Mouse (Mus musculus): ENCODE measurements around the gene Sox12. TPM values are rescaled to one million over a fixed set of nuclear protein-coding genes. Genes with fewer than 3 reads are reported as not detected.
A peak's percentile ranks its signal among the peaks of the same experiment; 100 is the strongest.

Gene Sox12
- polyA plus RNA-seq, 1 experiment from 2014 or later = 1.2 TPM

- ATAC-seq (ENCODE audit: insufficient read depth) = 0 out of 2 replicates have a peak, but pooled peaks have one; percentile 19
- no peak overlapping the region for H3K9ac ChIP-seq
- H3K9me3 ChIP-seq (replicated peaks) = no peaks in the 10 kb centered on the region
- H3K4me3 ChIP-seq (replicated peaks) = no peak overlapping the region
- 65% methylated on average over 8 of the region's 8 CpGs for WGBS (ENCODE audit: insufficient replicate concordance)
- 0 out of 2 replicates have a peak overlapping the region, but pooled peaks have one; percentile 14 for H3K27ac ChIP-seq (replicated peaks)
- peaks cover 44% of the 10 kb centered on the region for H3K4me1 ChIP-seq (replicated peaks)
- no peaks in the 10 kb centered on the region for H3K36me3 ChIP-seq (replicated peaks)
- no peak overlapping the region for H3K4me2 ChIP-seq
- H3K27me3 ChIP-seq = no peaks in the 10 kb centered on the region
These were observed 47.9 kb downstream of the Sox12 start for GRCm38 (mm10) chr2:152349842-152350540.

GRCm38 (mm10) chr2:152349205-152349604 is 48.7 kb downstream of the Sox12 start:
- H3K4me1 ChIP-seq (replicated peaks) = peaks cover 50% of the 10 kb centered on the region
- no peaks in the 10 kb centered on the region for H3K27me3 ChIP-seq
- no peaks in the 10 kb centered on the region for H3K36me3 ChIP-seq (replicated peaks)
- 61% methylated on average over 6 of the region's 6 CpGs for WGBS (ENCODE audit: insufficient replicate concordance)
- ATAC-seq (ENCODE audit: insufficient read depth) = no peak
- H3K4me3 ChIP-seq (replicated peaks) = no peak overlapping the region
- H3K4me2 ChIP-seq = no peak overlapping the region
- H3K9me3 ChIP-seq (replicated peaks) = no peaks in the 10 kb centered on the region
- H3K27ac ChIP-seq (replicated peaks) = 0 out of 2 replicates have a peak overlapping the region, but pooled peaks have one; percentile 14
- H3K9ac ChIP-seq = no peak overlapping the region

- Histone ChIP-seq H3K27me3 (peaks cover 6% of the 10 kb centered on the region; the same call in 1 of the 2 replicates), H3K4me1 (replicated peaks) (peaks cover 64% of the 10 kb centered on the region), H3K4me3 (replicated peaks) (no peak overlapping the region), H3K27ac (replicated peaks) (peak overlapping the region; percentile 80), H3K9me3 (replicated peaks) (no peaks in the 10 kb centered on the region), H3K9ac (no peak overlapping the region), H3K4me2 (no peak overlapping the region), H3K36me3 (replicated peaks) (no peaks in the 10 kb centered on the region)
- ATAC-seq (ENCODE audit: insufficient read depth) = no peak
- WGBS (ENCODE audit: insufficient replicate concordance) = 68% methylated on average over 2 of the region's 2 CpGs
These were observed 50.1 kb downstream of the Sox12 start for GRCm38 (mm10) chr2:152347722-152348121.

GRCm38 (mm10) chr2:152346776-152347465 is 50.9 kb downstream of the Sox12 start:
- 15% methylated on average over 9 of the region's 9 CpGs for WGBS (ENCODE audit: insufficient replicate concordance)
- Histone ChIP-seq H3K27ac (replicated peaks) (peak overlapping the region; percentile 80), H3K4me2 (peak overlapping the region; percentile 67), H3K9ac (peak overlapping the region; percentile 23; the same call in 1 of the 2 replicates), H3K36me3 (replicated peaks) (no peaks in the 10 kb centered on the region), H3K4me1 (replicated peaks) (peaks cover 67% of the 10 kb centered on the region), H3K4me3 (replicated peaks) (peak overlapping the region; percentile 29), H3K9me3 (replicated peaks) (no peaks in the 10 kb centered on the region), H3K27me3 (peaks cover 9% of the 10 kb centered on the region; the same call in 1 of the 2 replicates)
- ATAC-seq (ENCODE audit: insufficient read depth) = peak; percentile 71

GRCm38 (mm10) chr2:152345393-152345792 is 52.5 kb downstream of the Sox12 start:
- no peak for ATAC-seq (ENCODE audit: insufficient read depth)
- Histone ChIP-seq H3K27me3 (peaks cover 9% of the 10 kb centered on the region; the same call in 1 of the 2 replicates), H3K4me1 (replicated peaks) (peaks cover 67% of the 10 kb centered on the region), H3K9me3 (replicated peaks) (no peaks in the 10 kb centered on the region), H3K9ac (no peak overlapping the region), H3K36me3 (replicated peaks) (no peaks in the 10 kb centered on the region), H3K4me3 (replicated peaks) (no peak overlapping the region), H3K4me2 (no peak overlapping the region), H3K27ac (replicated peaks) (no peak overlapping the region)
- 84% methylated on average over 6 of the region's 6 CpGs for WGBS (ENCODE audit: insufficient replicate concordance)

GRCm38 (mm10) chr2:152344909-152345308 is 53.0 kb downstream of the Sox12 start:
- WGBS (ENCODE audit: insufficient replicate concordance) = 62% methylated on average over 5 of the region's 5 CpGs
- H3K27ac ChIP-seq (replicated peaks) = no peak overlapping the region
- ATAC-seq (ENCODE audit: insufficient read depth) = no peak

GRCm38 (mm10) chr2:152344361-152344760 is 53.5 kb downstream of the Sox12 start:
- H3K27ac ChIP-seq (replicated peaks) = no peak overlapping the region; the same call in 1 of the 2 replicates
- peak overlapping the region; percentile 75 for H3K9ac ChIP-seq
- H3K27me3 ChIP-seq = peaks cover 9% of the 10 kb centered on the region; the same call in 1 of the 2 replicates
- H3K4me3 ChIP-seq (replicated peaks) = peak overlapping the region; percentile 69
- 14% methylated on average over 10 of the region's 10 CpGs for WGBS (ENCODE audit: insufficient replicate concordance)
- H3K9me3 ChIP-seq (replicated peaks) = no peaks in the 10 kb centered on the region
- H3K36me3 ChIP-seq (replicated peaks) = no peaks in the 10 kb centered on the region
- H3K4me2 ChIP-seq = peak overlapping the region; percentile 98
- no peak for ATAC-seq (ENCODE audit: insufficient read depth)
- H3K4me1 ChIP-seq (replicated peaks) = peaks cover 58% of the 10 kb centered on the region

More at GRCm38 (mm10) chr2:152344909-152345308, 53.0 kb downstream of the Sox12 start:
- no peaks in the 10 kb centered on the region for H3K36me3 ChIP-seq (replicated peaks)
- H3K4me2 ChIP-seq = no peak overlapping the region; the same call in 1 of the 2 replicates
- peaks cover 63% of the 10 kb centered on the region for H3K4me1 ChIP-seq (replicated peaks)
- peaks cover 9% of the 10 kb centered on the region; the same call in 1 of the 2 replicates for H3K27me3 ChIP-seq
- no peaks in the 10 kb centered on the region for H3K9me3 ChIP-seq (replicated peaks)
- no peak overlapping the region for H3K9ac ChIP-seq
- H3K4me3 ChIP-seq (replicated peaks) = no peak overlapping the region

Other genes starting within 250 kb of the Sox12 start
- gene Csnk2a1, start 171.2 kb downstream of the Sox12 start, polyA plus RNA-seq (2015; fragmentation: Nextera tagmentation; extraction: Ambion mirVana) = 29.7 and 34.8 TPM in 2 replicates
- 10.7 and 12.3 TPM in 2 replicates for gene Tbc1d20, start 104.2 kb downstream of the Sox12 start, polyA plus RNA-seq (2015; fragmentation: Nextera tagmentation; extraction: Ambion mirVana)
- gene Rbck1, start 65.4 kb downstream of the Sox12 start, polyA plus RNA-seq (2015; fragmentation: Nextera tagmentation; extraction: Ambion mirVana) = 41.4 and 46.1 TPM in 2 replicates
- gene Trib3, start 54.0 kb downstream of the Sox12 start, polyA plus RNA-seq (2015; fragmentation: Nextera tagmentation; extraction: Ambion mirVana) = 3.8 and 4.4 TPM in 2 replicates
- not detected in 2 replicates for gene Nrsn2, start 21.4 kb downstream of the Sox12 start, polyA plus RNA-seq (2015; fragmentation: Nextera tagmentation; extraction: Ambion mirVana)
- gene Zcchc3, start 17.0 kb upstream of the Sox12 start, polyA plus RNA-seq (2015; fragmentation: Nextera tagmentation; extraction: Ambion mirVana) = 9.1 and 9.5 TPM in 2 replicates
- 0.13 and 0.20 TPM in 2 replicates for gene 6820408C15Rik, start 17.5 kb upstream of the Sox12 start, polyA plus RNA-seq (2015; fragmentation: Nextera tagmentation; extraction: Ambion mirVana)
- not detected in 2 replicates for gene Defb23, start 66.6 kb upstream of the Sox12 start, polyA plus RNA-seq (2015; fragmentation: Nextera tagmentation; extraction: Ambion mirVana)
- gene Defb20, start 79.0 kb upstream of the Sox12 start, polyA plus RNA-seq (2015; fragmentation: Nextera tagmentation; extraction: Ambion mirVana) = not detected in 2 replicates
- not detected in 2 replicates for gene Defb22, start 92.1 kb upstream of the Sox12 start, polyA plus RNA-seq (2015; fragmentation: Nextera tagmentation; extraction: Ambion mirVana)
- not detected in 2 replicates for gene Defb26, start 113.6 kb upstream of the Sox12 start, polyA plus RNA-seq (2015; fragmentation: Nextera tagmentation; extraction: Ambion mirVana)
- gene Defb28, start 120.2 kb upstream of the Sox12 start, polyA plus RNA-seq (2015; fragmentation: Nextera tagmentation; extraction: Ambion mirVana) = not detected in 2 replicates
- not detected in 2 replicates for gene Defb29, start 142.0 kb upstream of the Sox12 start, polyA plus RNA-seq (2015; fragmentation: Nextera tagmentation; extraction: Ambion mirVana)
- not detected in 2 replicates for gene Gm17416, start 171.3 kb upstream of the Sox12 start, polyA plus RNA-seq (2015; fragmentation: Nextera tagmentation; extraction: Ambion mirVana)
- gene Defb21, start 174.7 kb upstream of the Sox12 start, polyA plus RNA-seq (2015; fragmentation: Nextera tagmentation; extraction: Ambion mirVana) = not detected in 2 replicates
- 0.26 TPM in 1 of 2 replicates, not detected in the other for gene Defb19, start 182.2 kb upstream of the Sox12 start, polyA plus RNA-seq (2015; fragmentation: Nextera tagmentation; extraction: Ambion mirVana)
- gene Defb45, start 201.3 kb upstream of the Sox12 start, polyA plus RNA-seq (2015; fragmentation: Nextera tagmentation; extraction: Ambion mirVana) = not detected in 2 replicates
- not detected in 2 replicates for gene Defb36, start 206.3 kb upstream of the Sox12 start, polyA plus RNA-seq (2015; fragmentation: Nextera tagmentation; extraction: Ambion mirVana)
- gene Defb25, start 225.0 kb upstream of the Sox12 start, polyA plus RNA-seq (2015; fragmentation: Nextera tagmentation; extraction: Ambion mirVana) = not detected in 2 replicates
- 0.58 and 1.1 TPM in 2 replicates for gene Rem1, start 228.9 kb upstream of the Sox12 start, polyA plus RNA-seq (2015; fragmentation: Nextera tagmentation; extraction: Ambion mirVana)